Mouse (Mus musculus) lung, postnatal 25 days (tissue): ENCODE results near the gene Olfr10.

Experiments
- DNase-seq: peaks from one replicate; pipeline ENCODE4 v3.0.0; 2022; ENCODE audit warnings: low spot score

Gene Olfr10

GRCm38 (mm10) chr11:49326726-49327125 is 22.2 kb downstream of the Olfr10 start:
- no peak for DNase-seq

- DNase-seq, result no peak
These were observed 25.1 kb downstream of the Olfr10 start for GRCm38 (mm10) chr11:49329686-49330085.

- no peak for DNase-seq
These were observed 30.3 kb downstream of the Olfr10 start, which contains the start of gene Olfr1390 for GRCm38 (mm10) chr11:49334888-49335287. Gene Olfr1390 (plus strand): TSS chr11:49335188.

GRCm38 (mm10) chr11:49337150-49337832 is 32.8 kb downstream of the Olfr10 start:
- DNase-seq, result no peak
